Mouse (Mus musculus) kidney, postnatal 10 days (tissue): ENCODE measurements around the gene Eid2.
"Not testable (repeated sequence)": the region's sequence is repeated elsewhere in the genome, so short reads cannot be mapped to it uniquely, and the experiment has no call there.

Experiments used
- DNase-seq: peaks from one replicate; pipeline ENCODE4 v3.0.0; 2021; ENCODE audit warnings: mixed read lengths

The Eid2 gene

GRCm38 (mm10) chr7:28267129-28268041, at the start of gene Eid2:
TSS of gene Eid2 (plus strand) at chr7:28267881.
- DNase-seq: peak; percentile 90

DNA sequence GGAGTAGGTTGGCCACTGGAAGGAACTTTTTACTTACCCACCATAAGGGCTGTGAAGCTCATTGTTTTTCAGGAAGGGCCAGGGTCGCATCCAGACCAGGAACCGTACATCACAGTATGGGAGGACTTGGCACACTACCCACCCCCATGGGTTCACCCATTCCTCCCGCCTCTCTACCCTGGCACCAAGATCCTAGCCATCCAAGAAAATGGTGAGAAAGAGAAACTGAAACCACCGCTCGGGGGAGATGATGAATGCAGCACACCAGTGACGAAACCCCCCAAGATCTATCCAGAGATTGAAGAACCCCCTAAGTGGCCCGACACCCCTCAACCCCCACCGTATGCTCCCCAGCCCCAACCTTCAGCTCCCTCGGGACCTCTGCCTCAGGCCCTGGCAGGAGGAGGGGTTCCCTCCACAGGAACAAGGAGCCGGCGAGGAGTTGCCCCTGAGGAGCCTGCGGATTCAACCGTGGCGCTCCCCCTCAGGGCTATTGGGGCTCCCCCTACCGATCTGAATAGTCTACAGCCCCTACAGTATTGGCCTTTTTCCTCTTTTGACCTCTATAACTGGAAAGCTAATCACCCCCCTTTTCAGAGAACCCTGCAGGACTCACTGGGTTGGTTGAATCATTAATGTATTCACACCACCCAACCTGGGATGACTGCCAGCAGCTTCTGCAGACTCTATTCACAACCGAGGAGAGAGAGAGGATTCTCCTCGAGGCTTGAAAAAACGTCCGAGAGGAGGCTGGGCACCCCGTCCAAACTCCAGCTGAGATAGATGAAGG, 48.5 kb upstream of the Eid2 start:
- peak; percentile 66 for DNase-seq

DNA sequence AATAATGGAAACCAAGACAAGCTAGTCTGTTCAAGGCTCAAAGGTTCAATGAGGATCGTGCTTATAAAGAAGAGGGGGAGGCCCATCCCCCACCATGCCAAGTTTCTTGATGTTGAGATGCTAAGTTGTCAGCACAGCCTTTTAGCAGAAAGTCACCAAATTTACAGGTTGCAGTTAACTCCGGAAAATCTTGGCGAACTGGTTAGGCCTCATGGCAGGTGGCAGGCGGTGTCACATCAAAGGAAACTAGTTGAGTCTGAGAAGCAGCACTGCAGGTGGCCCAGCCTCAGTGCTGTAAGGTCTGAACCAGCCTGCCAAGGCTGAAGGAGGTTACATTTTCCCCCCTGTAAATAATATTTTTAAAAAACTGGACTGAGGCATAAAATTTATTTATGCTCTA, 40.8 kb upstream of the Eid2 start:
- not testable (repeated sequence) for DNase-seq

DNA sequence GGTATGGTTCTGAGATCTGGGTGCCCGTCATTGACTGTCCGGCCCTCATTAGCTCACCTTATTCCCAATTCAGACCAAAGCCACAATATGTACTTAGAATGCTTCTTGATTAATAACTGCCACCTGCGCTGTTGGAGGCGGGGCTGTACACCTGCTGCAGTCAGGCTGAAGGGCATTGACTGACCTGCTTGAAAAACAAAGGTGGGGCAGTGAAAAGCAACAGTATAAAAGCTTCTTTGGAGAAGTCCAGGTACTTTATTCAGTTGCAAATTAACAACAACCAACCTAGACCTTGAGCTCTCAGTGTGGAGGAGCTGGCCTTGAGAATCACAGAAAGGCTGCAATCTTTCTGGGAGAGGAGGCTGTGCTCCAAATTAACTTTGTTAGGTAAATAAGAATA, 40.3 kb upstream of the Eid2 start:
- not testable (repeated sequence) for DNase-seq

DNA sequence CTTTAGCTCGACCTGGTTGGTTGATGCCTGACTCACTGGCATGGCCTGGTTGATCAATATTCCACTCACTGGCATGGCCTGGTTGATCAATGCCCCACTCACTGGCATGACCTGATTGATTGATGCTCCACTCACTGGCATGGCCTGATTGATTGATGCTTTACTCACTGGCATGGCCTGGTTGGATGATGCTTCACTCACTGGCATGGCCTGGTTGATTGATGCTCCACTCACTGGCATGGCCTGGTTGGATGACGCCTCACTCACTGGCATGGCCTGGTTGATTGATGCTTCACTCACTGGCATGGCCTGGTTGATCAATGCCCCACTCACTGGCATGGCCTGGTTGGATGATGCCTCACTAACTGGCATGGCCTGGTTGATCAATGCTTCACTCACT, 23.7 kb upstream of the Eid2 start:
- not testable (repeated sequence) for DNase-seq

- no peak for DNase-seq
These were observed 18.7 kb upstream of the Eid2 start for GRCm38 (mm10) chr7:28248957-28249356.

DNA sequence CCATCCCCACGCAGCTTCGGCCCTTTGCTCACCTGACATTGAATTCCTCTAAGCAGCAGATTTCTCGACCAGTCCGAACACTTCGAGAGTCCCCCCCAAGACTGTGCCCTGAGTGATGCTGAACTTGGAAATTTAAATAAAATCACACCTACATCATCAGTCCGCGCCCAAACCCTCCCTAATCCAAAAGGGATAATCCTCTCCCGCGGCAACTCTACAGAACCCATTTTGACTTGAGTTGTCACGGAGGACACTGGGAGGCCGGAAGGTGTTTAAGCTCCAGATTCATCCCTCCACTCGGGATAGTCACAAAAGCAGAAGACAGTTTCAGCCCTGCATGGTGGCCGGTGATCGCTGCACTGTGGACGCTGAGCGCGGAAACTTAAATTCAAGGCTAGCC, 15.7 kb upstream of the Eid2 start:
- no peak for DNase-seq

- DNase-seq: no peak
These were observed 13.1 kb upstream of the Eid2 start for GRCm38 (mm10) chr7:28254591-28254990.

- no peak for DNase-seq
These were observed 12.2 kb upstream of the Eid2 start for GRCm38 (mm10) chr7:28255476-28255875.

- no peak for DNase-seq
These were observed 4.8 kb upstream of the Eid2 start for GRCm38 (mm10) chr7:28262861-28263260.

DNA sequence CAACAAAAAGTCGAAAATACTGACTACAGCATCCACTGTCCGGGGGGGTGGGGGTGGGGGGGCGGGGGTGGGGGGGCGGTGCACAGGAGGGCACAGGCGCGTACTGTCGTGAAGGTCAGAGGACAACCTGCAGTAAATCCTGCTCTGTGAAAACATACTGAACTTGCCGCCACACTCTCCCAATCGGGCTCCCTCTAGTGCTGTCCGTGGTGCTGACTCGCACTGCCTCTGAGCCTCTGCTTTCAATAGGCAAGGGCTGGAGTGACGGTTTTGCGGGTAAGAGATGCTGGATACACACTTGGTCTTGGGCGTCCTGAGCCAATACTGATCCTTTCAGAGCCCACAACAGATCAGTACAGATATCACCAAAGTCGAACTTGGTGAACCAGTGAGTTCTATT, 3.9 kb upstream of the Eid2 start:
- peak; percentile 92 for DNase-seq

DNA sequence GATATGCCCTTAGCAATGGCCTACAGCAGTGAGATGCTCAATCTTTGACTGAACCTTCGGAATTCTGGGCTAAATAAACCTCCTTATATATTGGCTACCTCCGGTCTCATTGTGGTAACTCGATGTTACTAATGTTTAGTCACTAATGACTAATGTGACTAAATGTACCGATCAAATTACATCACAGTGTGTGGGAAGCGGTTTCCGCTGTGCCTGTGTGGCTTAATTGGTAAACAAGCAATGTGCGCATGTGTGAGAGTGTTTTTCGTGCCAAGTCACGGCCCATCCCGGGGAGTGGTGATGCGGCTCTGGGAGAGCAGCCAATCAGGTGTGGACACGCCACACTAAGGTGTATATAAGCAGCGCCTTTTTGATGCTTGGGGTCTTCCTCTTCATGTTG, 2.3 kb upstream of the Eid2 start:
- DNase-seq: no peak

DNA sequence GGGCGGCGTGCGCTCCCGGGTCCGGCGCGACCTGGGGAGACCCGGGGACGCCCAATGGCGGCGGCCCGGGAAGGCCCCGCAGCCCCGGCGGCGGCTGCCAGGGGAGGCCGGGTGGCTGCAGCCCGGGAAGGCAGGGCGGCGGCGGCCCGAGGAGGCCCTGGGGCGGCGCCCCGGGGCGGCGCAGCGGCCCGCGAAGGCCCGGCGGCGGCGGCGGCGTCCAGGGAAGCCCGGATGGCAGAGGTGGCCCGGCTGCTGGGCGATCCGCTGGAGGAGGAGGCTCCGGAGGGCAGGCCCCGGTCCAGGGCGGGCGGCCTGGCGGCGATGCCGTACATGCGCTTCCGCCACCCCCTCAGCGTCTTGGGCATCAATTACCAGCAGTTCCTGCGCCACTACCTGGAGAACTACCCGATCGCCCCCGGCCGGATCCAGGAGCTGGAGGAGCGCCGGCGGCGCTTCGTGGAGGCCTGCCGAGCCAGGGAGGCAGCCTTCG, 406 bp downstream of the Eid2 start:
- peak; percentile 73 for DNase-seq

- peak; percentile 11 for DNase-seq
These were observed 895 bp downstream of the Eid2 start for GRCm38 (mm10) chr7:28268576-28268975.

DNA sequence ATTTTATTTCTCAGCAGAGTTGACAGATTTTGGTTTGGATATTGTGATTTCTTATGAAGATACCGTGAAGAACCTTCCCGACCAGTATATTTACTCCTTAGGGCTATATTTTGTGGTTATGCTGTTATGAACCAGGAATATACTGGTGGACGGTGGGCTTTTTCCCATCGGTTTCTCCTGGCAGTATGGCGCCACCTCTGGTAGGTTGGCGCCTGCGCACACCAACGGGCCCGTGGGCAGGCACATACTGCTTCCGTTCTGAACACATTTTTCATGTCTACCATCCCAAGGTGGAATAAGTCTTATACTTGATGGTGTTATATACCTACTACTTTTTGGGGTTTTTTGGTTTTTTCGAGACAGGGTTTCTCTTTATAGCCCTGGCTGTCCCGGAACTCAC, 1.7 kb downstream of the Eid2 start:
- no peak for DNase-seq

DNA sequence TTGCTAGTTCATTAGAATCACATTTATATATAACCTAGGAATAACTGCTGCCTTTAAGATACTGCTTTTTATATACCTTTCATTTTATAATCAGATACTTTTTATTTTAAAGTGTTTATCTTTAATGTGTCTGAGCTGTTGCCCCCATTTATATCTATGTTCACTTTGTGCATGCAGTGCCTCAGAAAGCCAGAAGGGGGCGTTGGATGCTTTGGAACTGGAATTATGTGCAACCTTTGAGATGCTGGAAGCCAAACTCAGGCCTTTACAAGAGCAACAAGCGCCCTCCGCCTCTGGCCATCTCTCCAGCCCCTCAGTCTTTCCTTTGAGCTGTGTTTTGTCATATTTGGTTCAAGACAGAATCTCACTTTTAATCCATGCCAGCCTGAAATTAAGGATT, 4.1 kb downstream of the Eid2 start:
- DNase-seq: no peak

- no peak for DNase-seq
These were observed 9.5 kb downstream of the Eid2 start for GRCm38 (mm10) chr7:28277237-28277614.

DNA sequence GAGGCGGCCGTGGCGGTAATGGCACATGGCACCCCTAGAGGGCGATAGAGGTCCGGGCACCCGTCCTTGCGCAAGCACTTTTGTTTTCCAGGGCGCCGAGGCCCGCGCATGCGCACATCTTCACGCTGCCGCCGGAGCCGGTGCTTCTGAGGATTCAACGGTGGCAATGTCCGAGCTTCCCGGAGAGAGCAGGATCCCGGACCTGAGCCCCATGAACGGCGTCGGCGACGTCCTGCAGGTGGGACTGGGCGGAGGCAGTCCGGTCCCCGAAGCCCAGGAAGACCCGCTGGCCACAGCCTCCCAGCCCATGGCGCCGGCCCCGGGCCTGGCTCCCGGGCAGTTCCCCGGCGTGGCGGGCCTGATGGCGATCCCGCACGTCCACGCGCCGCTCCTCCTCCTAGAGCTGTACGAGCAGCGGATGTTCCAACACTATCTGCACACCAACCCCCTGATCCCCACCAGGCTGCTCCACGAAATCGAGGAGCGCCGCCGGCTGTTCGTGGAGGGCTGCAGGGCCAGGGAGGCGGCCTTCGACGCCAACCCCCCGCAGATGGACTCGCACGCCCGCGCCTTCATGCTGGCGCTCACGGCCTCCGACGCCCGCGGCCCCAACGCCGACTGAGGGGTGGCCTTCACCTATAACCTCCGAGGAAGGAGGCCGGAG, 10.1 kb downstream of the Eid2 start, which contains the start of gene Eid2b:
TSS of gene Eid2b (plus strand) at position 125 of the 664 bp plus-strand sequence.
- DNase-seq: peak; percentile 98

- DNase-seq: no peak
These were observed 10.6 kb downstream of the Eid2 start for GRCm38 (mm10) chr7:28278279-28278652.

GRCm38 (mm10) chr7:28280630-28281029, 12.9 kb downstream of the Eid2 start:
- DNase-seq: no peak

DNA sequence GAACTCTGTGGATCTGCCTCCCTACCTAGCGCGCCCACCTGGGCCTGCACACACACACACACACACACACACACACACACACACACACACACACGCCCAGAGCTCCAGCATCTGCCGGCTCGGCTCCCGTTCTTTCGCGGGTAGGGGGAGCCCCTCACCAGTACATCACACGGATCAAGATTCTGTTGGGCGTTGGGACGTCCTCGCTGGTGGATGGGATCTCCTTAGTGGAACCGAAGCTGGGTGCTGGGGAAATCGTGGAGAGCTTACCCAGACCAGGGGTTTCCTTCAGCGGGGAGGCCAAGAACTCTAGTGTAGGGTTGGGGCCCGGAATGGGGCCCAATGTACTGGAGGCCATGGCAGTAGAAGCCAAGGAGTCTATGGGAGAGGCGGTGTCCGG, 22.5 kb downstream of the Eid2 start:
- no peak for DNase-seq

GRCm38 (mm10) chr7:28290638-28291590, 23.2 kb downstream of the Eid2 start, which contains the start of gene Selenov:
TSS of gene Selenov (minus strand) at chr7:28291186.
- peak; percentile 43 for DNase-seq
